Mouse (Mus musculus): Measurements from ENCODE around the gene Pdcd1.
"Not testable (repeated sequence)": the region's sequence is repeated elsewhere in the genome, so short reads cannot be mapped to it uniquely, and the experiment has no call there.

The Pdcd1 gene

GRCm38 (mm10) chr1:94033075-94033602 is 19.2 kb downstream of the Pdcd1 start:
- no peak for DNase-seq (ENCODE audit: extremely low read depth, low read depth, low spot score)

GRCm38 (mm10) chr1:94028741-94029140 is 23.6 kb downstream of the Pdcd1 start:
- DNase-seq (ENCODE audit: extremely low read depth, low read depth, low spot score), result no peak

GRCm38 (mm10) chr1:94027506-94028108 is 24.7 kb downstream of the Pdcd1 start:
- DNase-seq (ENCODE audit: extremely low read depth, low read depth, low spot score), result no peak

GRCm38 (mm10) chr1:94020151-94020550 is 32.2 kb downstream of the Pdcd1 start, which contains the start of gene Neu4:
Gene Neu4 (plus strand): TSS chr1:94020451.
- DNase-seq (ENCODE audit: extremely low read depth, low read depth, low spot score), result no peak

GRCm38 (mm10) chr1:94011643-94012042 is 40.7 kb downstream of the Pdcd1 start:
- DNase-seq (ENCODE audit: extremely low read depth, low read depth, low spot score), result no peak

GRCm38 (mm10) chr1:94008826-94009225 is 43.5 kb downstream of the Pdcd1 start:
- DNase-seq (ENCODE audit: extremely low read depth, low read depth, low spot score), result not testable (repeated sequence)

GRCm38 (mm10) chr1:94005954-94006506 is 46.3 kb downstream of the Pdcd1 start:
- DNase-seq (ENCODE audit: extremely low read depth, low read depth, low spot score), result not testable (repeated sequence)

- no peak for DNase-seq (ENCODE audit: extremely low read depth, low read depth, low spot score)
Observed at GRCm38 (mm10) chr1:94001023-94001422, 51.3 kb downstream of the Pdcd1 start.

GRCm38 (mm10) chr1:93991491-93991890 is 60.9 kb downstream of the Pdcd1 start:
- DNase-seq (ENCODE audit: extremely low read depth, low read depth, low spot score), result not testable (repeated sequence)

GRCm38 (mm10) chr1:93991068-93991467 is 61.3 kb downstream of the Pdcd1 start:
- not testable (repeated sequence) for DNase-seq (ENCODE audit: extremely low read depth, low read depth, low spot score)

- DNase-seq (ENCODE audit: extremely low read depth, low read depth, low spot score), result not testable (repeated sequence)
Observed at GRCm38 (mm10) chr1:93990209-93990608, 62.1 kb downstream of the Pdcd1 start, which contains the start of gene Gal3st2c. Gene Gal3st2c (plus strand): TSS chr1:93990509.

- no peak for DNase-seq (ENCODE audit: extremely low read depth, low read depth, low spot score)
Observed at GRCm38 (mm10) chr1:93988786-93989185, 63.6 kb downstream of the Pdcd1 start.

Measured in fat pad, adult 2 months (tissue).